ENCODE assay signal across 8 mouse cellular contexts in the genomic region with DNA sequence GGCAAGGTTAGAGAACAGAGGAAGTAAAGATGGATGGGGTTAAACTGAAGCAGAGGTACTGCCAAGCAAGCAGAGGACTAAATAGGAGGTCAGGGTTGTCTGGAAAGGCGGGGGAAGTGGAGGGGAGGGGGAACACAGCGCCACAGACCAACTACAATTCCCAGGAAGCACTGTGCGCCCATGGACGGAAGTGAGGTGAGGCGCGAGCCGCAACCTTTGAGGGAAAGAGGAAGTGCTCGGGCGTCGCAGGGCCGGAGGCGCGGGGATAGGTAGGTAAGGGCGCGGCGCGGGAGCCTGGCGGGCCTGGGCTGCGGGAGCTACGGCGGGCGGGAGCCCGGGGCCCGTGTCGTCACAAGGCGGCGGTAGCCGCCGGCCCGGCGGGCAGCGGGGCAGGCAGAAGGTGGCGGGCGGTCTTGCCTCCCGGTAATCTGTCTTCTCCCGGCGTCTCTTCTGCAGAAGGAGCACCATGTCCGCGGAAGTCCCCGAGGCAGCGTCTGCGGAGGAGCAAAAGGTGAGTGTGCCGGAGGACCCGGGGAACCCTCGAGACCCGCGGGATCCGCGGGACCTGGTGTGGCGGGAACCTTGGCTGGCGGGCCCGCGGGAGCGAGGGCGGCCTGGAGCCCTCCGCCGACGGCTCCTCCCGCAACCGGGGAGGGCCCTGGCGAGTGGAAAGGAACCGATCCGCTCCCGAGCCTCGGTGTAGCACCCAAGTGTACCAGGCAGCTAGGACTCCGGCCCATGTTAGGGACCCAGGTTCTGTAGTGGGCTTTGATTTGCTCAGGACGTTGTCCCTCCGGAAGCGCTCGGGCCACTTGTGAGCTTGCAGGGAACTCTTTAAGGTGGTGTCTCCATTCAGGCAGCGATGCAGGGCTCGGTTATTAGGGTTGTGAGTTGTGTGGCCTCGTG. TPM values are rescaled to one million over a fixed set of nuclear protein-coding genes. Genes with fewer than 3 reads are reported as not detected.
DNase-seq lines count a peak whose midpoint lies in the region; ATAC-seq lines count a peak whose summit lies in the region.

A gene (plus strand): TSS at position 164 of the 906 bp plus-strand sequence.

- no peaks in the 10 kb centered on the region for H3K9me3 ChIP-seq in hindbrain, embryonic 13.5 days

- WGBS in hindbrain, embryonic 13.5 days: under 1% methylated on average over 70 of the region's 73 CpGs

- H3K4me2 ChIP-seq in hindbrain, embryonic 13.5 days: peak within 1 kb of the TSS; percentile 82

- H3K4me3 ChIP-seq in hindbrain, embryonic 13.5 days: peak within 1 kb of the TSS; percentile 97

- ATAC-seq in hindbrain, embryonic 13.5 days (ENCODE audit: low FRiP score): peak; percentile 97

- DNase-seq in NIH3T3 (ENCODE audit: low read depth): peak; percentile 82
- DNase-seq in cerebellum, postnatal 10 days: peak; percentile 89 to 91
- DNase-seq in frontal cortex, postnatal 14 days (ENCODE audit: low spot score in 2 of 2): peak; percentile 78 to 81
- DNase-seq in layer of hippocampus, postnatal 25 days (ENCODE audit: extremely low spot score in 1 of 2, low spot score in 1 of 2): peak; percentile 66 to 72
- DNase-seq in lung, postnatal 25 days (ENCODE audit: low spot score): peak; percentile 89
- peak; percentile 89 for DNase-seq in retina, embryonic 14.5 days (ENCODE audit: low spot score)
- DNase-seq in thymus, postnatal 4 days: peak; percentile 86

- no peaks in the 10 kb centered on the region for H3K27me3 ChIP-seq in hindbrain, embryonic 13.5 days

- H3K4me1 ChIP-seq in hindbrain, embryonic 13.5 days (replicated peaks): peaks cover 20% of the 10 kb centered on the region

- H3K27ac ChIP-seq in hindbrain, embryonic 13.5 days: peak within 1 kb of the TSS; percentile 84

- H3K9ac ChIP-seq in hindbrain, embryonic 13.5 days: peak within 1 kb of the TSS; percentile 96

- no peaks in the 10 kb centered on the region for H3K36me3 ChIP-seq in hindbrain, embryonic 13.5 days

RNA-seq across cellular contexts. Expression of the gene that starts here (rescaled TPM):
- 247 and 248 TPM in 2 replicates for polyA plus RNA-seq in hindbrain, embryonic 13.5 days (2015; fragmentation: Nextera tagmentation; extraction: Ambion mirVana)
- 100 to 1,000 TPM; 171 to 176 TPM for total RNA-seq in layer of hippocampus, postnatal 25 days (2021)

Comparison
In these comparisons a context has a peak if more than half of its experiments do, and no peak if none do; other contexts are left out.
1. Peak in every context shown above with its lines: DNase-seq, ATAC-seq, H3K4me3 ChIP-seq and H3K27ac ChIP-seq.